Mouse (Mus musculus) cerebellum, postnatal 4 days (tissue): ENCODE measurements at regions not wholly inside any gene's neighbourhood (a gene's known extent, or its start where the extent isn't known, plus 50 kb on each side); places are given as distances from the start of the nearest gene placed in this dataset.
A peak's percentile ranks its signal among the peaks of the same experiment; 100 is the strongest.

Experiments used
- DNase-seq, 2 experiments: peaks; one replicate each; pipeline ENCODE4 v3.0.0; 2022; ENCODE audit warnings: low spot score in 2 of 2, mixed read lengths in 1 of 2

DNA sequence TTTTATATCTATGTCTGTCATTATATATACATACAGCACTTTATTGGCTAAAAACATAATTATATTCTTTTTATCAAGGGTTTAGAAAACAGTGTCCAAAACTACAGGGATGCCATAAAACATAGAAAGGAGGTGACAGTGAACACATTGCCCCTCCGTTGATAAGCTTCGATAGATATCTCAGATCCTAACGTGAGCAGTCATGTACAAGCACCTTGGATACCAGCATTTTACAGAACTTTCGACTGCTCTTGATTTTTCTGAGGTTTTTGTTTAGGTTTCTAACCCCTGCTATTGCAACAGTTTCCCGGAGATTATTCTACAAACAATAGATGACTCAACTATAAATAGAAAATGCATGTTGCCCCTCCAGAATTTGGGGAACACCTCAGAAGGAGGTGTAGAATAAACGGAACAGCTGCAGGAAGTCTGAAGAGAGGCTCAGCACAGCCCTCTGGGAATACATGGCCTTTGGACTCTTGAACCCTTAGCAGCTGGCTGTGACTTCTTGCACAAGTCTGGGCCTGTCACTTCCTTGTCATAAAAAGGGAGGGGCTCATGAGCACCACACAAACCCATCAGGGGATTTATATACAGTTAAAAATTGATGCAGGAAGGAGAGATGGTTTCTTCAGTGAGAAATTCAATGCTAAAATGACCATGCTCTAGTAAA, 87.1 kb upstream of the Gpc5 start:
- DNase-seq = no peak

GRCm38 (mm10) chr14:115010877-115011276, 81.1 kb upstream of the Gpc5 start:
- DNase-seq = no peak

DNA sequence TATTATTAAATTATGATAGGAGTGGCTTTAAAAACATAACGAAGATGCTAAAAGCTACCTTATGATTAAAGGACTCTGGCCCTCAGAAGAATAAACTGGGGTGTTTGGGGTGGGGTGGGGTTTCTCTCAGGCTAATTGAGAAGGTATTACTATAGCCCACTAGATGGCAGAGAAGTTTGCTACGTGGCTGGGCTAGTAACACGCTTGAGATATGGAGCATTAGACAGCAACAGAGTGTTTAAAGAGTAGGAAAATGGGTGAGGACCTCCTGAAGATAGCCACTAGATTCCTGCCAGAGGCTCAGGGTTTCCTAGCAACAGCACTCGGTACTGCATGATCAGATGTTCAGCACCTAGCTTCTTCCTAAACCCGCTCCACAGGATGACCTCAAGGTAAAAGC, 76.7 kb upstream of the Gpc5 start:
- DNase-seq = no peak

DNA sequence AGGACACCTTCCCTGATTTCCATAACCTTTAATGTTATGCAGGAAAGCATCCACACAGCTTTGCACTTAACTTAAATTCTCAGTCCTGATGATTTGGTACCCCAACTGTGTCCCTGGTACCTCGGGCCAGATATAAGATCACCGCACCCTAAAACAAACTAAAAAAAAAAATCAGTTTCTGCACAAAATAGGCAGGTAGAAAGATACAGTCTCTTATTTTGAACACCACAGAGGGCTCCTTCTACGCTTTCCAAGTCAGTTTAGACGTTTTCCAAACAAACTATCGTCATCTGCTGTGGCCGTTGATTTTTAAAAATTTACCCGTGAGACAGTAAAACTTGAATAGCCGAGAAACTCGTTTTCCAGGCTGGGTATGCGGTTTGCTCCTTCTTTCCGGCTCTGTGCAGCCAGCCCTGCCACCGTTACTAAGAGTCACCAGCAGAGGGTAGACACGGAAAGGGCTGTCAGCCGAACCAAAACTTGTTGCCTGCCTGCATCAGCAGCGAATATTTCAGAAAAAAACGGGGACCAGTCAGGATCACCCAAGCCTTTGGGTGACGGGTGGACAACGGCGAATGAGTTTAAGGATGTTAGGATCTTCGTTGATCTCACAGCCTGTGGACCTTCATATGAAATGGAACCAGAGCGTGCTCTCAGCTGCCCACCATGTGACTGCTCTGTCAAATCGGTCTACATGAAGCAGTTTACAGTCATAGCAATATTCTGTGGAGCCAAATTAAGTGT, 74.4 kb upstream of the Gpc5 start:
- DNase-seq = peak in 1 of 2 experiments; percentile 58

DNA sequence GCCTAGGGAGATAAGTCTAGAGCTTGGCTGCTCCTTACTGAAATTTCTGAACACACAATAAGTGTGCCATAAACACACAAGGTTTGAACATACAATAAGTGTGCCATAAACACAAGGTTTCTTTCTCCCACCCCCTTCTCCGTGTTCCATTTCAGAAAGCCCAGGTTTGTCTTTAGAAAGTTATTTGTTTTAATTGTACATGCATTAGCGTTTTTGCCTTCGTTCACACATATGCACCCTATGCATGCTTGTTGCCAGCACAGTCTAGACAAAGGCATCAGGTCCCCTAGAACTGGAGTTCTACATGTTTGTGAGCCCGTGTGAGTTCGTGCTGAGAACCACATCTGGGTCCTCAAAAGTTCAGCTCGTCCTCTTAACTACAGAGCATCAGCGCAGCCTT, 64.0 kb upstream of the Gpc5 start:
- no peak for DNase-seq

DNA sequence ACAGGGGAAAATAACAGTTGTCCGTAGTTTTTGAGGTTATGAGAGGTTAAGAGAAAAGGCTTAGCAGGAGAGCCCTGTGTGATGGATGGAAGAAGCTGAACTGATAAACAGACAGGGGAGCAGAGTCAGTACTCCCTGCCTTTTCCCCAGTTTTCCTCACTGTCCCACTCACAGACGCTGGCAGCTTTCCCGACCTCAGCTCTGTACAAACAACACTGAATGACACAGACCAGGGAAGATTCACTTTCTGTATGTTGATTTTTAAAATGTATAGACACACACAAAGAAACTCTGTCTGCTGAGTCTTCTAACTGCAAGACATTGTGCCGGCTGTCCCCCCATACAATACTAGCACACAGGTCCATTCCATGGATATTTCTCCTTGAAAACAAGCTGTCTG, 60.3 kb upstream of the Gpc5 start:
- no peak for DNase-seq

- no peak for DNase-seq
Observed at GRCm38 (mm10) chr14:115033375-115033969, 58.5 kb upstream of the Gpc5 start.

- DNase-seq = no peak
Observed at GRCm38 (mm10) chr14:115034718-115035437, 57.1 kb upstream of the Gpc5 start.

DNA sequence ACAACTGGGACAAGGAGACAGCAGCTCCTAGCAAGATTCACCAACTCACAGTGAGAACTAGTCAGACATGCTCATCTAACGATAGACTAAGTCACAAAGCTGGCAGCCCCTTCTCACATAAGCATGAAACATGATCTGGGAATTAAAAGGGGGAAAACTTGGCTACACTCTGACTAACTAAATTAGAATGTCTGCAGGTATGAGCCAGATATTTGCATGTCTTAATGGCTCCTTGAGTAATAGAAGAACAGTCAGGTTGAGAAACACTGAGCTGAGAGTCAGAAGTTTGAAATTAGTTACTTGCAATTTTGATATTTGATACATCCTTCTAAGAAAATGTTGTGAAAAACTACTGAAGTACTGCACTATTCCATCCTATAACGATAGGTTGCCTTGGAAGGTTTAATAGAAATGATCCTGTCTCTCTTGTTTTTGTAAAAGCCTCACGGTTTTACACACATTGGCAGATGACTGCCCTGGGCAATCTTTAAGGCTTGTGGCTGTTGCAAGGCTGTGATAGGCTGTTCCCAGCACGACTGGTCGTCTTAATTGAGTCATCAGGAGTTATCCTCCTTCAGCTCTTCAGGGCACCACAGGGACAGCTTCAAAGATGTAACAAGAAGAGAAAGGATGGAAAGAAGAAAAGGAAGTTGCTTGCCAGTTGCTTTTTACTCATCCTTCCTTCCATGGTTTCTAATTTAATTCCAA, 54.8 kb upstream of the Gpc5 start:
- DNase-seq = no peak

DNA sequence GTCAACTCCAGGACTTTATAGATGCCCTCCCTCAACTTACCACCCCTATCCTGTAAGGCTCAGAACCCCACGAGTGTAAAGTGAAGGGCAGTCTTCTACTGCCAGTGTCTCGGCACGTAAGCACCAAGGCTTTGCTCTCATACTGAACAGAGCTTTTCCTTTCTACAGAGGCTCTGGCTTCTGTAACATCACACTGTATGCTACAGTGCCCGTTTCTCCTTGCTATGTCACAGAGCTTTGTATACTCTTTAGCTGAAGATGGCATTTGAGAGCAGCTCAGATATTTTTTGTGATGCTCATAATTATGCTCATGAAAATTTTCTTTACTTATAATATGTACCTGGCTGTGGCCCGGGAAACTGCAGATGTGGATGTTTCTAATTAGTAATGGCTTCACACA, 53.2 kb upstream of the Gpc5 start:
- DNase-seq = no peak

DNA sequence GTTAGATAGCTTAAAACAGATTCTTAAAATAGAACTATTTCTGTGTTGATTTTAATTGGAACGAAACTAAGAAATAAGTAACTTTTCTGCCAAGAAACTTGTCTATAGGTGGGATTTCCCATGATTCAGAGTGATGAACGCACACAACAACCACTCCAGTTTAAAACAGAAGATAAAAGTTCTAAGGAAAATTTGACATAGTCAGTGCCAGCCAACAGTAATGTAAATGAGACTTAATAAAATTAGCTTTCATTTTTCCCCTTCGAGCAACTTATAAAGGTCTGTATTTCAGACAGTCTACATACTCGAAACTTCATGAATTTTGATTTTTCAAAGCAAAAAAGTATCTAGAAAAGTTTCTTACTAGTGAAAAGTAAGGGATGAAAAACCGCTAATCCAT, 52.5 kb upstream of the Gpc5 start:
- no peak for DNase-seq

GRCm38 (mm10) chr14:115040091-115040571, 51.9 kb upstream of the Gpc5 start:
- no peak for DNase-seq

- peak; percentile 38 to 78 for DNase-seq
Observed at GRCm38 (mm10) chr14:115040578-115041206, 51.3 kb upstream of the Gpc5 start.

- DNase-seq = peak in 1 of 2 experiments; percentile 33
Observed at GRCm38 (mm10) chr14:115041336-115042054, 50.5 kb upstream of the Gpc5 start.

DNA sequence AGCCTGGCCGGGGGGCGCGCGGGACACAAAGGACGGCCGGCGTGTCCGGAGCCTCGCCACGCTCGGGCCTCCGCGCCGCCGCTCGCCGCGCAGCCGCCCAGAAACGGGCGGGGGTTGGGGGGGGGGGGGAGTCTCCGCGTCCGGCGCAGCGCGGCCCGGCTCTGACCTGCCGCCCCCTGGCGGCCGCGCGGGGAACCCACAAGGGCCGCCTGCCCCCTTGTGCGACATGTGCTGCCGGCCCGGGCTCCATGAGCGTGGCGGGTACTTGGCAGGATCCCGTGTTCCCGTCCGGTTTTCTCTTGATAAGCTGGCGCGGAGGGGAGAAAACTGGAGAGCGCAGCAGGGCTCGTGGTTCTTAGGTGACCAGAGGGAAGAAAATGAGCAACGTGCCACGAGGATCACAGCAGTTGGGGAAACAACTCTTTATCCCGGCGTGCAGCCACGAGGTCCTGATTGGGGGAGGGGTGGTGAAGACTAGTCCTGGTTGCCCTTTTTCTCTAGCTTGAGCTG, 49.9 kb upstream of the Gpc5 start:
- peak; percentile 80 to 87 for DNase-seq
